Mouse (Mus musculus) forebrain, embryonic 14.5 days (tissue): ENCODE measurements at regions not wholly inside any gene's neighbourhood (a gene's known extent, or its start where the extent isn't known, plus 50 kb on each side); places are given as distances from the start of the nearest gene placed in this dataset.

Experiments used
- ATAC-seq: fragments of 200-750 bp; cut with Nextera tagmentation; 2 replicates; pipeline ENCODE4 v1.8.0; 2017; ENCODE audit warnings: mild to moderate bottlenecking, moderate library complexity
- DNase-seq: peaks from one replicate; pipeline ENCODE4 v3.0.0-alpha.2; 2015; ENCODE audit warnings: low spot score
- H3K27ac ChIP-seq: fragments of 300-500 bp; sonication (generic); 2 replicates; pipeline ENCODE4 v1.5.1; 2014; ENCODE audit warnings: low read depth, mild to moderate bottlenecking, control low read depth, low read length, moderate library complexity
- H3K27me3 ChIP-seq: fragments of 300-500 bp; sonication (generic); replicated peaks from 2 replicates; pipeline ENCODE4 v1.6.1; 2014; ENCODE audit warnings: low read length, control low read depth, mixed read lengths; ENCODE audit not compliant: control insufficient read depth, insufficient read depth
- H3K36me3 ChIP-seq: fragments of 300-500 bp; sonication (generic); 2 replicates; pipeline ENCODE4 v1.6.1; 2014; ENCODE audit warnings: low read length, control low read depth; ENCODE audit not compliant: control insufficient read depth, insufficient read depth
- H3K4me1 ChIP-seq: fragments of 300-500 bp; sonication (generic); 2 replicates; pipeline ENCODE4 v1.6.1; 2014; ENCODE audit warnings: antibody characterized with exemption, low read length, control low read depth; ENCODE audit not compliant: control insufficient read depth, insufficient read depth
- H3K4me2 ChIP-seq: fragments of 300-500 bp; sonication (generic); 2 replicates; pipeline ENCODE4 v1.6.1; 2014; ENCODE audit warnings: mild to moderate bottlenecking, control low read depth, low read length
- H3K4me3 ChIP-seq: fragments of 300-500 bp; sonication (generic); 2 replicates; pipeline ENCODE4 v1.5.1; 2014; ENCODE audit warnings: low read depth, low read length, control low read depth
- H3K9ac ChIP-seq: fragments of 300-500 bp; sonication (generic); 2 replicates; pipeline ENCODE4 v1.6.1; 2014; ENCODE audit warnings: mild to moderate bottlenecking, low read length, control low read depth, moderate library complexity
- H3K9me3 ChIP-seq: fragments of 300-500 bp; sonication (generic); replicated peaks from 2 replicates; pipeline ENCODE4 v1.6.1; 2016; ENCODE audit warnings: low read length, control low read depth, mixed read lengths; ENCODE audit not compliant: control insufficient read depth
- WGBS: fragments of 180-500 bp; shearing (Covaris S2); extraction: QIAGEN DNeasy Blood & Tissue Kit; methylation state at CpG from one replicate; pipeline ENCODE4 v1.1.7; 2014; 5-methylcytosine and 5-hydroxymethylcytosine counted together

- peaks cover 3% of the 10 kb centered on the region for H3K4me1 ChIP-seq
- WGBS: 0% methylated on average over 12 of the region's 12 CpGs
- ATAC-seq (peak; percentile 83), DNase-seq (peak; percentile 79)
- H3K36me3 ChIP-seq: no peaks in the 10 kb centered on the region
- H3K9me3 ChIP-seq: no peaks in the 10 kb centered on the region
- H3K27me3 ChIP-seq: no peaks in the 10 kb centered on the region
- peak overlapping the region; percentile 66; the same call in 1 of the 2 replicates for H3K27ac ChIP-seq
- peak overlapping the region; percentile 37 for H3K4me3 ChIP-seq
- peak overlapping the region; percentile 83 for H3K4me2 ChIP-seq
- peak overlapping the region; percentile 55; the same call in 1 of the 2 replicates for H3K9ac ChIP-seq
Observed at GRCm38 (mm10) chr5:118381294-118381675, 136.3 kb downstream of the 2410131K14Rik start.

GRCm38 (mm10) chr5:118386126-118386525 lies 141.1 kb downstream of the 2410131K14Rik start:
- H3K4me2 ChIP-seq: no peak overlapping the region
- H3K9me3 ChIP-seq: 0 out of 2 replicates have a peak, but pooled peaks cover 6% of the 10 kb centered on the region
- H3K27me3 ChIP-seq: no peaks in the 10 kb centered on the region
- no peaks in the 10 kb centered on the region for H3K4me1 ChIP-seq
- no peak overlapping the region for H3K4me3 ChIP-seq
- ATAC-seq (no peak), DNase-seq (no peak)
- no peak overlapping the region for H3K27ac ChIP-seq
- no peak overlapping the region for H3K9ac ChIP-seq
- H3K36me3 ChIP-seq: no peaks in the 10 kb centered on the region
- 76% methylated on average over 4 of the region's 4 CpGs for WGBS

GRCm38 (mm10) chr5:118388419-118388818 lies 143.4 kb downstream of the 2410131K14Rik start:
- H3K4me1 ChIP-seq: no peaks in the 10 kb centered on the region
- 0 out of 2 replicates have a peak, but pooled peaks cover 6% of the 10 kb centered on the region for H3K9me3 ChIP-seq
- no peak overlapping the region for H3K4me2 ChIP-seq
- no peaks in the 10 kb centered on the region for H3K36me3 ChIP-seq
- no peak overlapping the region for H3K4me3 ChIP-seq
- ATAC-seq: peak; percentile 50; the same call in 1 of the 2 replicates
- peak; percentile 84 for DNase-seq
- no peaks in the 10 kb centered on the region for H3K27me3 ChIP-seq
- 45% methylated on average over 6 of the region's 6 CpGs for WGBS
- H3K9ac ChIP-seq: no peak overlapping the region
- no peak overlapping the region for H3K27ac ChIP-seq

- no peak overlapping the region for H3K4me2 ChIP-seq
- 0 out of 2 replicates have a peak, but pooled peaks cover 6% of the 10 kb centered on the region for H3K9me3 ChIP-seq
Observed at GRCm38 (mm10) chr5:118390691-118391373, 145.8 kb downstream of the 2410131K14Rik start.

GRCm38 (mm10) chr5:118392932-118393487 lies 148.0 kb downstream of the 2410131K14Rik start:
- no peak for ATAC-seq
- 81% methylated on average over 8 of the region's 8 CpGs for WGBS

More at GRCm38 (mm10) chr5:118390691-118391373, 145.8 kb downstream of the 2410131K14Rik start:
- 86% methylated on average over 7 of the region's 7 CpGs for WGBS
- ATAC-seq (no peak), DNase-seq (no peak)
- Histone ChIP-seq H3K9ac (no peak overlapping the region), H3K4me3 (no peak overlapping the region), H3K27ac (no peak overlapping the region), H3K27me3 (no peaks in the 10 kb centered on the region), H3K36me3 (no peaks in the 10 kb centered on the region), H3K4me1 (peaks cover under 1% of the 10 kb centered on the region; the same call in 1 of the 2 replicates)

GRCm38 (mm10) chr5:118394051-118394450 lies 149.0 kb downstream of the 2410131K14Rik start:
- DNase-seq (no peak), ATAC-seq (no peak)
- no peak overlapping the region for H3K27ac ChIP-seq
- no peak overlapping the region for H3K4me3 ChIP-seq
- no peak overlapping the region for H3K9ac ChIP-seq
- no peaks in the 10 kb centered on the region for H3K36me3 ChIP-seq
- WGBS: 63% methylated on average over 5 of the region's 5 CpGs
- peaks cover 6% of the 10 kb centered on the region; the same call in 1 of the 2 replicates for H3K4me1 ChIP-seq
- no peak overlapping the region for H3K4me2 ChIP-seq
- H3K9me3 ChIP-seq: 0 out of 2 replicates have a peak, but pooled peaks cover 6% of the 10 kb centered on the region
- H3K27me3 ChIP-seq: no peaks in the 10 kb centered on the region

More at GRCm38 (mm10) chr5:118392932-118393487, 148.0 kb downstream of the 2410131K14Rik start:
- Histone ChIP-seq H3K4me3 (no peak overlapping the region), H3K4me1 (peaks cover 6% of the 10 kb centered on the region; the same call in 1 of the 2 replicates), H3K4me2 (no peak overlapping the region), H3K27me3 (no peaks in the 10 kb centered on the region), H3K36me3 (no peaks in the 10 kb centered on the region), H3K27ac (no peak overlapping the region), H3K9me3 (0 out of 2 replicates have a peak, but pooled peaks cover 6% of the 10 kb centered on the region), H3K9ac (no peak overlapping the region)
- no peak for DNase-seq

GRCm38 (mm10) chr5:118396004-118396725 lies 151.1 kb downstream of the 2410131K14Rik start:
- no peak overlapping the region; the same call in 1 of the 2 replicates for H3K9ac ChIP-seq
- ATAC-seq: peak; percentile 82

GRCm38 (mm10) chr5:118400926-118401325 lies 155.9 kb downstream of the 2410131K14Rik start:
- Histone ChIP-seq H3K4me2 (no peak overlapping the region), H3K27ac (no peak overlapping the region), H3K4me1 (peaks cover 5% of the 10 kb centered on the region; the same call in 1 of the 2 replicates), H3K9ac (no peak overlapping the region), H3K27me3 (no peaks in the 10 kb centered on the region), H3K4me3 (no peak overlapping the region), H3K9me3 (no peaks in the 10 kb centered on the region), H3K36me3 (no peaks in the 10 kb centered on the region)
- 57% methylated on average over 10 of the region's 10 CpGs for WGBS
- no peak for ATAC-seq
- no peak for DNase-seq

More at GRCm38 (mm10) chr5:118396004-118396725, 151.1 kb downstream of the 2410131K14Rik start:
- H3K9me3 ChIP-seq: no peaks in the 10 kb centered on the region
- no peaks in the 10 kb centered on the region for H3K27me3 ChIP-seq
- DNase-seq: peak; percentile 82
- peak overlapping the region; percentile 35 for H3K4me2 ChIP-seq
- 5% methylated on average over 28 of the region's 28 CpGs for WGBS
- H3K4me3 ChIP-seq: no peak overlapping the region
- H3K4me1 ChIP-seq: peaks cover 6% of the 10 kb centered on the region; the same call in 1 of the 2 replicates
- H3K36me3 ChIP-seq: no peaks in the 10 kb centered on the region
- H3K27ac ChIP-seq: no peak overlapping the region
